Mouse (Mus musculus): ENCODE data around the gene Kcnk16.

DNA sequence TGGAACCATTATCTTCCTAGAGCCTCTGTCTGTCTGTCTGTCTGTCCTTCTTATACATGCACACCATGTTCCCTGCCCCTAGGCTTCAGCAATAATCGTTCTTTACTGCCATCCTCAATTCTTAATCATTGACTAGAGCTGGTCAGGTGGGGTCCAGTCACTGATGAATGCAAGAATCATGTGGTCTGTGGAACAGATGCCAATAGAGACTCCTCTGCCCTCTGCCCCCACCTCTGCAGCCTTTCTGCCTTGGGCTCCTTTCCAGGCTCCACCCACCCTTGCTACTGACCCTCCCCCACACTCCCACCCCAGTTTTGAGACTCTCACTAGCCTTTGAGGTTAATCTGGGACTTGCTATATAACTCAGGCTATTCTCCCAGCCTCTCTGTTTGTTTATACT is 49.1 kb downstream of the Kcnk16 start:
- no peak for TF ChIP-seq EP300 (IDR thresholded peaks at IDR 0.05; ENCODE audit: low read depth)
- no peak for TF ChIP-seq CTCF (IDR thresholded peaks at IDR 0.05; ENCODE audit: low read depth)
